Mouse (Mus musculus): ENCODE data around the gene Smlr1.

- no peak for TF ChIP-seq CTCF (IDR thresholded peaks at IDR 0.05; ENCODE audit: low read depth, low read length)
- TF ChIP-seq POLR2A (IDR thresholded peaks at IDR 0.05; ENCODE audit: borderline replicate concordance, low read depth, low read length): no peak
These were observed 22.2 kb downstream of the Smlr1 start for GRCm38 (mm10) chr10:25513821-25514220.

All from bone marrow macrophage, adult 2 months (primary cell).